Mouse (Mus musculus) right cerebral cortex, postnatal 25 days (tissue): ENCODE measurements around the gene Gm13285.
"Not testable (repeated sequence)": the region's sequence is repeated elsewhere in the genome, so short reads cannot be mapped to it uniquely, and the experiment has no call there.

ENCODE experiments used
- DNase-seq: peaks from one replicate; pipeline ENCODE4 v3.0.0; 2022

Gm13285 gene

DNA sequence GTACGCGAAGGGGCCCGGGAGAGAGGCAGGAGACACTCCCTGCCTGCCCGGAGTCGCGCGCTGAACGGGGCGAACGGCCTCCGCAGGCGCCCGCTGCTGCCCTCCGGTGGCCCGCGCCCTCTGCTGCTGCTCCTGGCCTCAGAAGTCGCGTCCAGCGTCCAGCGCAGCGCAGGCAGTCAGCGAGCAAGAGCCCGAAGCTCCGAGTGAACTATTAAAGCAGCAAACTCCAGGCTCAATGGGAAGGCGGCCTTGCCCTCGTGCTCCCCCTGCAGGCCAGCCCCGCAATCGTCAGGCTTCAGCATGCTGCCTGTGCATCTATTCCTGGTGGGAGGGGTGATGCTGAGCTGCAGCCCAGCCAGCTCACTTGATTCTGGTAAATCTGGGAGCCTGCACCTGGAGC, 2.4 kb upstream of the Gm13285 start, which contains the start of gene Gm13279:
Gene Gm13279 (plus strand): TSS at position 301 of the 400 bp plus-strand sequence.
- not testable (repeated sequence) for DNase-seq

DNA sequence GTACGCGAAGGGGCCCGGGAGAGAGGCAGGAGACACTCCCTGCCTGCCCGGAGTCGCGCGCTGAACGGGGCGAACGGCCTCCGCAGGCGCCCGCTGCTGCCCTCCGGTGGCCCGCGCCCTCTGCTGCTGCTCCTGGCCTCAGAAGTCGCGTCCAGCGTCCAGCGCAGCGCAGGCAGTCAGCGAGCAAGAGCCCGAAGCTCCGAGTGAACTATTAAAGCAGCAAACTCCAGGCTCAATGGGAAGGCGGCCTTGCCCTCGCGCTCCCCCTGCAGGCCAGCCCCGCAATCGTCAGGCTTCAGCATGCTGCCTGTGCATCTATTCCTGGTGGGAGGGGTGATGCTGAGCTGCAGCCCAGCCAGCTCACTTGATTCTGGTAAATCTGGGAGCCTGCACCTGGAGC, 3.5 kb downstream of the Gm13285 start, which contains the start of gene Gm13287:
Gene Gm13287 (plus strand): TSS at position 301 of the 400 bp plus-strand sequence.
- not testable (repeated sequence) for DNase-seq

- DNase-seq: not testable (repeated sequence)
Observed at GRCm38 (mm10) chr4:88805231-88805630, 5.8 kb downstream of the Gm13285 start, which contains the start of gene Gm13288. TSS of gene Gm13288 (plus strand) at chr4:88805531.

GRCm38 (mm10) chr4:88805761-88806160, 6.3 kb downstream of the Gm13285 start:
- not testable (repeated sequence) for DNase-seq

GRCm38 (mm10) chr4:88815928-88816327, 16.5 kb downstream of the Gm13285 start, which contains the start of gene Ifna7:
TSS of gene Ifna7 (plus strand) at chr4:88816228.
- DNase-seq: no peak

GRCm38 (mm10) chr4:88819659-88820058, 20.2 kb downstream of the Gm13285 start, which contains the start of gene Ifna11:
TSS of gene Ifna11 (plus strand) at chr4:88819959.
- DNase-seq: no peak

GRCm38 (mm10) chr4:88822995-88823394, 23.5 kb downstream of the Gm13285 start:
- no peak for DNase-seq

GRCm38 (mm10) chr4:88827116-88827515, 27.7 kb downstream of the Gm13285 start, which contains the start of gene Ifna6:
TSS of gene Ifna6 (plus strand) at chr4:88827416.
- not testable (repeated sequence) for DNase-seq

DNA sequence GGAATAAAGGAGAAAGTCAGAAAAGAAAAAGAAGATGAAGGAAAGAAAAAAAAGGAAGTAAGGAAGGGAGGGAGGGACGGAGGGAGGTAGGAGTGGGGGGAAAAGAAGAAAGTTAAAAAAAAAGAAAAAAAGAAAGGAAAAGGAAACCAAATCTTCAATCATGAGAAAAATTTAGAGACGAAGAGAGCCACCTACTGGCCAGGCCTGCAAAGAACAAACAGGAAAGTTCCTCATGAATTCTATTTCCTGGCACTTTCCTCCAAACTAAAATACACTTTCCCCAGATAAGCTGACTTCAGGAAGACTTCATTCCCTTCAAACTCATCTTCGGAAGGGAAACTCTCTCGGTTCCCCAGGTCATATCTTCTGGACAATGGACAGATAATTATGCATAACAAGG, 31.1 kb downstream of the Gm13285 start:
- DNase-seq: peak; percentile 19

DNA sequence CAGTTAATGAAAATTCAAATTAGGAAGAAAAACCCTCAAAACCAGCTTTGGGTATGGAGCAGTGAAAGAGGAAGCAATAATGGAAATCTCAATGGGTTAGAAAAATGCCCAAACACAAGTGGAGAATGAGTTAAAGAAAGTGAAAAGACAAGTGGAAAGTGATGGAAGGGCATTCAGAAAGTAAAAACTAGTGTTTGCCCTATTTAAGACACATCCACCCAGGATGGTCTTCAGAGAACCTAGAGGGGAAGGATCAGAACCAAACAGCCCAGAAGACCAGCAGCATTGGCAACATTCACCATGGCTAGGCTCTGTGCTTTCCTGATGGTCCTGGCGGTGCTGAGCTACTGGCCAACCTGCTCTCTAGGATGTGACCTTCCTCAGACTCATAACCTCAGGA, 35.8 kb downstream of the Gm13285 start, which contains the start of gene Ifna5:
Gene Ifna5 (plus strand): TSS at position 301 of the 400 bp plus-strand sequence.
- not testable (repeated sequence) for DNase-seq

GRCm38 (mm10) chr4:88838828-88839227, 39.4 kb downstream of the Gm13285 start:
- no peak for DNase-seq

DNA sequence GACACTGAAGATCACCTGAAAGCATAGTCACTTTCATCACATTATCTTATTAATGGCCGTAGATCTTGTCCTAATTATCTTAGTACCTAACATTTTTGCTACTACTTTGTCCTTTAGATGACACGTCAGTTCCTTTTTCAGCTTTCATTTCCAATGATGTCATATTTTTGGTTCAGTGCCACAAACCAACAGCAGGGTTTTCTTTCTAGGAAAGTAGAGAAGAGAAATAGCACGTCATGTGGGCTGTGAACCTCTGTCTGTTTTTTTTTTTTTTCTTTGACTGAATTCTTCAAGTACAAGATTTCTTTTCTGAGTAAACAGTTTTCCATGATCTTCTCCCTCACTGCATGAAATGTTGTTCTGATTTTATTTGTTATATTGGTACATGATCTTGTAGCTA, 40.6 kb downstream of the Gm13285 start:
- DNase-seq: no peak

DNA sequence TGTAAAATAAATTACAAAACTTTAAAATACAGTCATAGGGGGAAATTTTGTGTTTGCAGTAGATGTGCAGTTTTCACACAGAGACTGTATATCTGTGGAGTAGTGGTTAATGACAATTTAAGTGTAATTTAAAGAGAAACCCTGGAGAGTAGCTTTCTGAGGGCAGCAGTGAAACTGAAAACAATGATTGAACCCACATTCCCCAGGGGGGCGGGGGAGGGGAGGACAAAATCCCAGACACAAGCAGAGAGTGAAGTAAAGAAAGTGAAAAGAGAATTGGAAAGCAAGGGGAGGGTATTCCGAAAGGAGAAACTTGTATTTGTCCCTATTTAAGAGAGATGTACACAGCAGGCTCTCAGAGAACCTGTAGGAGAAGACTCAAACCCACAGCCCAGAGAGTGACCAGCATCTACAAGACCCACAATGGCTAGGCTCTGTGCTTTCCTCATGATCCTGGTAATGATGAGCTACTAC, 42.0 kb downstream of the Gm13285 start, which contains the start of gene Ifna4:
Gene Ifna4 (plus strand): TSS at position 424 of the 474 bp plus-strand sequence.
- no peak for DNase-seq

GRCm38 (mm10) chr4:88845334-88845733, 45.9 kb downstream of the Gm13285 start:
- no peak for DNase-seq

DNA sequence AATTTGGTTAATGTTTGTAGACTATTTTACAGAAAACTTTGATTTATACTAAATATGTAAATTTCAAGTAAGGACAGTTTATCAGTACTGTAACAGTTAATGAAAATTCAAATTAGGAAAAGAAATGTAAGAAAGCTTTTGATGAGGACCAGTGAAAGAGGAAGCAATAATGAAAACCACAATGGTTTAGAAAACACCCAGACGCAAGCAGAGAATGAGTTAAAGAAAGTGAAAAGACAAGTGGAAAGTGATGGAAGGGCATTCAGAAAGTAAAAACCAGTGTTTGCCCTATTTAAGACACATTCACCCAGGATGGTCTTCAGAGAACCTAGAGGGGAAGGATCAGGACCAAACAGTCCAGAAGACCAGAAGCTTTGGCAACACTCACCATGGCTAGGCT, 50.2 kb downstream of the Gm13285 start, which contains the start of gene Ifna1:
Gene Ifna1 (plus strand): TSS at position 390 of the 400 bp plus-strand sequence.
- no peak for DNase-seq
